ENCODE assay signal across 14 mouse cellular contexts in genomic region chr15:86146922-86147321, GRCm38 (mm10).
"Had no signal": no experiment of that assay in that cellular context is flagged by ENCODE, and none has a peak within 500 bp of the region (broad histone marks: within the 10 kb centered on the region; RNA-seq: fewer than 3 reads in every experiment).

No protein-coding gene starts in this region.

- DNase-seq: left cerebral cortex, postnatal 4 days; liver, embryonic 13.5 days; lung, adult 2 months; lung, postnatal 14 days; lung, postnatal 4 days; midbrain, embryonic 14.5 days; thymus, adult 18-20 months; thymus, postnatal 14 days; thymus, postnatal 4 days had no signal

- H3K4me2 ChIP-seq: kidney, embryonic 15.5 days; limb, embryonic 13.5 days; liver, embryonic 13.5 days; midbrain, embryonic 11.5 days had no signal

- H3K9me3 ChIP-seq: kidney, embryonic 15.5 days; limb, embryonic 13.5 days; liver, embryonic 13.5 days had no signal

- H3K9ac ChIP-seq: kidney, embryonic 15.5 days; limb, embryonic 13.5 days; liver, embryonic 13.5 days had no signal

- H3K27me3 ChIP-seq: kidney, embryonic 15.5 days; limb, embryonic 13.5 days; liver, embryonic 13.5 days had no signal

- H3K4me1 ChIP-seq: kidney, embryonic 15.5 days; limb, embryonic 13.5 days; liver, embryonic 13.5 days had no signal

- H3K4me3 ChIP-seq: kidney, embryonic 15.5 days; limb, embryonic 13.5 days; liver, embryonic 13.5 days had no signal

- ATAC-seq: inflammation-experienced regulatory T-cells, adult 6 months; intestine, embryonic 16.5 days had no signal

- H3K27ac ChIP-seq: kidney, embryonic 15.5 days; limb, embryonic 13.5 days; liver, embryonic 13.5 days had no signal
